Mouse (Mus musculus): ENCODE results near the gene Ccdc91. TPM values are rescaled to one million over a fixed set of nuclear protein-coding genes. Genes with fewer than 3 reads are reported as not detected.

Ccdc91 gene
- polyA plus RNA-seq, 1 experiment, result 2.1 TPM

DNA sequence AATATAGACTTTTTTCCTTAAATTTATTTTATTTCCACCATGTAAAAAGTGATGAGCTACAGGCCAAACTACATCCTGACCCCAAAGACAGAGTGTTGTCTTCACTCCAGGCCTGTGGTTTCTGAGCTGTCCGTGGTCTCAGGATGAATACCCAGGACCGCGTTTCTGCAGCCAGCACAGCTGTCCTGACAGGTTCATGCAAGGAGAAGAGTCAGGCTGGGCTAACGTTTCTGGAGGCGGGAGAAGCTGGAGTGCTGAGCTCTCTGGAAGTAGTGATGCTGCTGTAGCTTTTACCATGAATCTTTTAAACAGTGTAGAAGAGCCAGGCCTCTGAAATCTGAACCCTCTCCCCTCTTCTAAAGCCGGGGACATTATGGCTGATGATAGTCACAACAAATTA is 80.0 kb downstream of the Ccdc91 start:
- Histone ChIP-seq H3K9me3 (no peaks in the 10 kb centered on the region), H3K27me3 (replicated peaks) (no peaks in the 10 kb centered on the region), H3K36me3 (replicated peaks; ENCODE audit: low read length) (no peaks in the 10 kb centered on the region), H3K4me3 (replicated peaks) (no peak overlapping the region), H3K4me1 (peaks cover 26% of the 10 kb centered on the region)
- no peak for TF ChIP-seq FLI1 (IDR thresholded peaks at IDR 0.05; ENCODE audit: low read length)

- Histone ChIP-seq H3K9me3 (no peaks in the 10 kb centered on the region), H3K36me3 (replicated peaks; ENCODE audit: low read length) (no peaks in the 10 kb centered on the region), H3K4me3 (replicated peaks) (no peak overlapping the region), H3K27me3 (replicated peaks) (no peaks in the 10 kb centered on the region), H3K4me1 (peaks cover 38% of the 10 kb centered on the region)
- TF ChIP-seq GATA1 (IDR thresholded peaks at IDR 0.05; ENCODE audit: borderline replicate concordance, low read length) (no peak), FLI1 (IDR thresholded peaks at IDR 0.05; ENCODE audit: low read length) (no peak)
These were observed 83.7 kb downstream of the Ccdc91 start for GRCm38 (mm10) chr6:147559316-147559715.

DNA sequence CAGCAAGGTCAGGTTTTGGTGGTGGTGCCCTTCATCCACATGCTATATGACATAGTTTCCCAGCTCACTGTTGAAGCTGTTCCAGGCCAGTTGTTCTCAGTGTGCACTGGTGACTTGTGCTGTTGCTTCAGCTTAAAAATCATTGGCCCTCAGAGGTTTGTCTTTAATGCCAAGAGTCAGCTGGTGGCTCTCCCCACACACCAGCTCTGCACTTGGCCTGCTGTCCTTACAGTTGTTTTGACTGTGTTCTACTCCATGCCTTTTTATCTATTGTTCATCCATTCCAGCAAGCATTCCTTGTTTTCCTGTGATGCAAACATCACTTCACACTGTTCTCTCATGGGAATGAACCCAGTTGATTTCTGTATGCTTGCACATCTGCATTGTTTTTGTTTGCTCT is 84.8 kb downstream of the Ccdc91 start:
- H3K36me3 ChIP-seq (replicated peaks; ENCODE audit: low read length), result no peaks in the 10 kb centered on the region
- no peak for TF ChIP-seq GATA1 (IDR thresholded peaks at IDR 0.05; ENCODE audit: borderline replicate concordance, low read length)
- no peak for TF ChIP-seq FLI1 (IDR thresholded peaks at IDR 0.05; ENCODE audit: low read length)

DNA sequence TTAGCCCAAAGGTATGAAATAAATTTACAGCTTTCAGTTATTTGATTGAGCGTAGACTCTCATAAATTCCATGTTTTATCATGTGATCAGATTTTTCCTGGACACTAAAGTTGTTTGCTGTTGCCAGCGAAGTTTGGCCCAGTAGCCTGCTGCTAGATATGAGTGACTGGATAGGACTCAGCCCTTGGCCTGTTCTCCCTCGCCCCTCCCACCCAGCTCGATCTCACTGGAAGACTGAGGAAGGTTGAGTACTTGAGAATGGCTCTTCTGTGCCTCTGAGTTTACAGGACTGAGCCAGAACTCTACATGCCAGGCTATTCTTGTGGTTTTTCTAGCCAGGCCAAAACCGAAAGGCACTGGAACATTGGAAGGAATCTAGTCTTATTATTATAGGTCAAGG is 93.6 kb downstream of the Ccdc91 start:
- no peak for TF ChIP-seq FLI1 (IDR thresholded peaks at IDR 0.05; ENCODE audit: low read length)
- TF ChIP-seq GATA1 (IDR thresholded peaks at IDR 0.05; ENCODE audit: borderline replicate concordance, low read length), result no peak
- Histone ChIP-seq H3K27me3 (replicated peaks) (no peaks in the 10 kb centered on the region), H3K4me3 (replicated peaks) (no peak overlapping the region), H3K9me3 (no peaks in the 10 kb centered on the region), H3K36me3 (replicated peaks; ENCODE audit: low read length) (no peaks in the 10 kb centered on the region), H3K4me1 (peaks cover 32% of the 10 kb centered on the region)

More for the DNA sequence above, 84.8 kb downstream of the Ccdc91 start:
- H3K9me3 ChIP-seq, result no peaks in the 10 kb centered on the region
- no peak overlapping the region for H3K4me3 ChIP-seq (replicated peaks)
- H3K4me1 ChIP-seq, result peaks cover 40% of the 10 kb centered on the region
- H3K27me3 ChIP-seq (replicated peaks), result no peaks in the 10 kb centered on the region

DNA sequence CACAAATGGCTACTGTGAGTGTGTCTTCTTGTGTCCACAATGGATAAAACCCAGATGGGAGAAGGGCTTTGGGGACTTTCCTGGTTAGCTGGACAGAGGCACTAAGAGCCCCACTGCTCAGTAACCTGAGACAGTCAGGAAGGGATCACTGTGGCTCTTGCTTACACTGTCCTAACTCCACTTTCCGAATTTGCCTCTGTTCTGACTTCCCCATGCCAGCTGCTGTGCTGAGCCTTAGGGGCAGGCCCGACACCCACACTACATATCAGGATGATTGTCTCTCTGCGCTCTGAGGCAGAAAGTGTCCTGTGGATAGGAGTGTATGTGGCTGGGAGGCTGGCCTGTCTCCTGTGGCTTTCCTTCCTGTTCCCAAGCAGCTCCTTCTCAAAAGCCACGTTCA is 97.5 kb downstream of the Ccdc91 start:
- Histone ChIP-seq H3K4me1 (peaks cover 47% of the 10 kb centered on the region), H3K27me3 (replicated peaks) (no peaks in the 10 kb centered on the region)
- no peak for TF ChIP-seq GATA1 (IDR thresholded peaks at IDR 0.05; ENCODE audit: borderline replicate concordance, low read length)
- TF ChIP-seq FLI1 (IDR thresholded peaks at IDR 0.05; ENCODE audit: low read length), result no peak

GRCm38 (mm10) chr6:147574454-147575182 is 99.0 kb downstream of the Ccdc91 start:
- no peaks in the 10 kb centered on the region for H3K36me3 ChIP-seq (replicated peaks; ENCODE audit: low read length)
- peaks cover 49% of the 10 kb centered on the region for H3K4me1 ChIP-seq
- TF ChIP-seq FLI1 (IDR thresholded peaks at IDR 0.05; ENCODE audit: low read length) (no peak), GATA1 (IDR thresholded peaks at IDR 0.05; ENCODE audit: borderline replicate concordance, low read length) (no peak)
- no peaks in the 10 kb centered on the region for H3K27me3 ChIP-seq (replicated peaks)
- no peaks in the 10 kb centered on the region for H3K9me3 ChIP-seq
- H3K4me3 ChIP-seq (replicated peaks), result peak overlapping the region; percentile 33

More for the DNA sequence above, 97.5 kb downstream of the Ccdc91 start:
- peak overlapping the region; percentile 78 for H3K4me3 ChIP-seq (replicated peaks)
- no peaks in the 10 kb centered on the region for H3K9me3 ChIP-seq
- H3K36me3 ChIP-seq (replicated peaks; ENCODE audit: low read length), result no peaks in the 10 kb centered on the region

- H3K36me3 ChIP-seq (replicated peaks; ENCODE audit: low read length), result no peaks in the 10 kb centered on the region
- no peaks in the 10 kb centered on the region for H3K9me3 ChIP-seq
- peak overlapping the region; percentile 64 for H3K4me3 ChIP-seq (replicated peaks)
- H3K27me3 ChIP-seq (replicated peaks), result no peaks in the 10 kb centered on the region
- TF ChIP-seq FLI1 (IDR thresholded peaks at IDR 0.05; ENCODE audit: low read length), result no peak
- no peak for TF ChIP-seq GATA1 (IDR thresholded peaks at IDR 0.05; ENCODE audit: borderline replicate concordance, low read length)
- H3K4me1 ChIP-seq, result peaks cover 56% of the 10 kb centered on the region
These were observed 99.7 kb downstream of the Ccdc91 start for GRCm38 (mm10) chr6:147575183-147575784.

GRCm38 (mm10) chr6:147587675-147588074 is 112.0 kb downstream of the Ccdc91 start:
- H3K27me3 ChIP-seq (replicated peaks), result peaks cover 5% of the 10 kb centered on the region
- H3K4me3 ChIP-seq (replicated peaks), result no peak overlapping the region
- H3K9me3 ChIP-seq, result no peaks in the 10 kb centered on the region
- peaks cover 17% of the 10 kb centered on the region for H3K4me1 ChIP-seq
- TF ChIP-seq FLI1 (IDR thresholded peaks at IDR 0.05; ENCODE audit: low read length), result no peak
- TF ChIP-seq GATA1 (IDR thresholded peaks at IDR 0.05; ENCODE audit: borderline replicate concordance, low read length), result no peak
- H3K36me3 ChIP-seq (replicated peaks; ENCODE audit: low read length), result no peaks in the 10 kb centered on the region

- TF ChIP-seq FLI1 (IDR thresholded peaks at IDR 0.05; ENCODE audit: low read length), result no peak
- TF ChIP-seq GATA1 (IDR thresholded peaks at IDR 0.05; ENCODE audit: borderline replicate concordance, low read length), result no peak
- peak overlapping the region; percentile 62 for H3K4me3 ChIP-seq (replicated peaks)
- H3K36me3 ChIP-seq (replicated peaks; ENCODE audit: low read length), result no peaks in the 10 kb centered on the region
- H3K9me3 ChIP-seq, result no peaks in the 10 kb centered on the region
- H3K27me3 ChIP-seq (replicated peaks), result no peaks in the 10 kb centered on the region
- H3K4me1 ChIP-seq, result peaks cover 17% of the 10 kb centered on the region
These were observed 131.0 kb downstream of the Ccdc91 start for GRCm38 (mm10) chr6:147606666-147607065.

- Histone ChIP-seq H3K27me3 (replicated peaks) (no peaks in the 10 kb centered on the region), H3K4me1 (peaks cover 17% of the 10 kb centered on the region)
- no peak for TF ChIP-seq GATA1 (IDR thresholded peaks at IDR 0.05; ENCODE audit: borderline replicate concordance, low read length)
- TF ChIP-seq FLI1 (IDR thresholded peaks at IDR 0.05; ENCODE audit: low read length), result no peak
These were observed 132.0 kb downstream of the Ccdc91 start for GRCm38 (mm10) chr6:147607613-147608012.

More at GRCm38 (mm10) chr6:147607613-147608012, 132.0 kb downstream of the Ccdc91 start:
- Histone ChIP-seq H3K9me3 (no peaks in the 10 kb centered on the region), H3K4me3 (replicated peaks) (peak overlapping the region; percentile 50), H3K36me3 (replicated peaks; ENCODE audit: low read length) (no peaks in the 10 kb centered on the region)

Data from megakaryocyte, embryonic 14.5 days (primary cell).